Mouse (Mus musculus) CH12.LX (cell line): ENCODE measurements at regions not wholly inside any gene's neighbourhood (a gene's known extent, or its start where the extent isn't known, plus 50 kb on each side); places are given as distances from the start of the nearest gene placed in this dataset.

Source experiments
- CHD1 ChIP-seq: IDR thresholded peaks from 2 replicates; pipeline ENCODE4 v1.6.1; 2012; ENCODE audit warnings: low read depth, low read length, improper control_type of control experiment, inconsistent platforms
- POLR2A ChIP-seq: IDR thresholded peaks from 2 replicates; pipeline ENCODE4 v1.6.1; 2011; ENCODE audit warnings: low read depth, mild to moderate bottlenecking, improper control_type of control experiment, low read length
- ZMIZ1 ChIP-seq: IDR thresholded peaks from 2 replicates; pipeline ENCODE4 v1.6.1; 2012; ENCODE audit warnings: low read depth, mild to moderate bottlenecking, inconsistent platforms, low read length, improper control_type of control experiment

DNA sequence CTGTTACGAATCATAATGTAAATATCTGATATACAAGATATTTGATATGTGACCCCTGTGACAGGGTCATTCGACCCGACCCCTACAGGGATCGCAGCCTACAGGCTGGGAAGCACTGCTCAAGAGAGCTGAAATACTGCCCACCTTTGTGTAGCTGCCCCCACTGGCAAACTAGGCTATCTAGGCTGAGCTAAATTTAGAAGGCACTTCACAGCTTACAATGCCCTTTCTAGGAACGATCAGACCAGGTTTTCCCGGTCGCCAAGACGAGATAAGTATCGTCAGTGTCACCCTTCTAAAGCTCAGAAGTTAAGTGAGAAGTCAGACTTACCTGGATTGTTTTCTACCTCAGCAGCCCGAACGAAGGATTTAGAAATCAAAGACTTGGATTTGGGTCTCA, 71.9 kb upstream of the Ptgfrn start:
- TF ChIP-seq CHD1: no peak
- no peak for TF ChIP-seq ZMIZ1
- TF ChIP-seq POLR2A: no peak
